Mouse (Mus musculus): ENCODE results near the gene Pnlip. TPM values are rescaled to one million over a fixed set of nuclear protein-coding genes. Genes with fewer than 3 reads are reported as not detected.

The Pnlip gene
- polyA plus RNA-seq, 1 experiment, result not detected

DNA sequence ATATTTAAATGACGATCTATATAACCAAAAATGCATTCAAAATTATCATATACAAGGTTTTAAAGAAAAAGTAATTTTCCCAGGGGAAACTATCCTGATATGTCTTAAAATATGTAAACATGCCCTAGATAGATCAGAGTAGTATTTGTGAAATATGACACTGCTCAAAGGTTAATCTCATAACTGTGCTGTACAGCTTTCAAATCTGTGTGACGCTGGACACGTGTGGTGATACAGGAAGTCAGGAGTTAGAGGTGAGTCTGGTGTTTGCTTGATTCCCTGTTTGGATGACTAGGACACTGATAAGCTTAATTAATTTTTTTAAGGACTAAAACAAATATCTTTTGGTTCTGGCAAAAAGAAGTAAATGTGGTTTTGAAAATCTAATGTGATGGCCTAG lies 43.0 kb downstream of the Pnlip start:
- no peaks in the 10 kb centered on the region for H3K36me3 ChIP-seq (ENCODE audit: control insufficient read depth, insufficient read depth)
- H3ac ChIP-seq (ENCODE audit: control insufficient read depth, insufficient read length, low read depth), result no peak overlapping the region
- H3K4me3 ChIP-seq (ENCODE audit: insufficient read depth, poor library complexity, severe bottlenecking), result no peak overlapping the region

DNA sequence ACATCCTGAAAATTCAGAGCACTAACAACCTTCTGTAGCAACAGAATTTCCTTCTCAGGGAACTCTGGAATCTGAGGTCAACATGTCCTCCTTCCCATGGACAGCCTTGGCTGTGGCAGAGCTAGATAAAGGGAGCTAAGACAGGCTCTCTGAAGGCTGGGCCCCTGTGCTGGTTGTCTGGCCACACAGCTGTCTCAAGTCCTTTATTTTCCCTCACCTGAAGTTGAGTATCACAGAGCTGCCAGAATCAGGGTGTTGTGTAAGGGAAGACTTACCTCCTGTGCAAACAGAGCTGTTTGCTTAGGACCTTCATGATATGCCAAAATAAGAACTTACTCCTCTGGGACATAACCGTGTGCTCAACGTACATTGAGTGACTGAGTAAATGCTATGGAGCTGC lies 43.9 kb downstream of the Pnlip start:
- Histone ChIP-seq H3K79me2 (ENCODE audit: control insufficient read depth, insufficient read depth) (no peaks in the 10 kb centered on the region), H3K27me3 (ENCODE audit: control insufficient read depth, insufficient read depth, insufficient read length) (no peaks in the 10 kb centered on the region), H3K4me3 (ENCODE audit: insufficient read depth, poor library complexity, severe bottlenecking) (no peak overlapping the region), H3K79me3 (ENCODE audit: low read depth) (no peaks in the 10 kb centered on the region), H3ac (ENCODE audit: control insufficient read depth, insufficient read length, low read depth) (no peak overlapping the region), H3K36me3 (ENCODE audit: control insufficient read depth, insufficient read depth) (no peaks in the 10 kb centered on the region)
- no peak for TF ChIP-seq FOSL1 (IDR thresholded peaks at IDR 0.05; ENCODE audit: insufficient read depth, low read length, poor library complexity, severe bottlenecking)
- no peak for TF ChIP-seq CTCF (IDR thresholded peaks at IDR 0.05; ENCODE audit: control insufficient read depth, insufficient read depth, insufficient read length)

More for the DNA sequence above, 43.0 kb downstream of the Pnlip start:
- Histone ChIP-seq H3K79me3 (ENCODE audit: low read depth) (no peaks in the 10 kb centered on the region), H3K79me2 (ENCODE audit: control insufficient read depth, insufficient read depth) (no peaks in the 10 kb centered on the region), H3K27me3 (ENCODE audit: control insufficient read depth, insufficient read depth, insufficient read length) (no peaks in the 10 kb centered on the region)
- TF ChIP-seq CTCF (IDR thresholded peaks at IDR 0.05; ENCODE audit: control insufficient read depth, insufficient read depth, insufficient read length), result no peak
- no peak for TF ChIP-seq CEBPB (IDR thresholded peaks at IDR 0.05; ENCODE audit: low read depth)
- no peak for TF ChIP-seq MYOD1 (IDR thresholded peaks at IDR 0.05; ENCODE audit: control insufficient read depth, insufficient read length, low read depth)
- no peak for TF ChIP-seq MYOG (IDR thresholded peaks at IDR 0.05; ENCODE audit: control insufficient read depth, extremely low read depth, insufficient read length)
- TF ChIP-seq USF1 (IDR thresholded peaks at IDR 0.05; ENCODE audit: low read depth), result no peak
- TF ChIP-seq MAX (IDR thresholded peaks at IDR 0.05), result no peak
- TF ChIP-seq FOSL1 (IDR thresholded peaks at IDR 0.05; ENCODE audit: insufficient read depth, low read length, poor library complexity, severe bottlenecking), result no peak

DNA sequence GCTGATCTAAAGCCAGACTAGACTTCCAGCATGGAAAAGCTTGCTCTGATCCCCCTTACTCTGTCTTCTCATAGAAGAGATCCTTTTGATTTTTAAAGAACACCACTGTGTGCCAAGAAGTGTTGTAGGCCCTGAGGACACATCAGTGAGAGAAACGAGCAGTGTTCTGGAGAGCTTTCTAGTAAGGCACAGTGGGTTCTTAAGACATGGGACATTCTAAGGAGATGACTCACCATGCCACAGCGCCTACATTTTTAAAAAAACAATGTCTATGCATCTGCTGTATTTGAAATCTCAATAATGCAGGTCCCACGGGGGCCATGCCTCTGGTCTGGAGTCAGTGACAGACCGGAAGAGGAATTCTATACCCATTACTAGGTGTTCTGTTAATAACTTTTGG lies 52.3 kb downstream of the Pnlip start:
- Histone ChIP-seq H3K27me3 (ENCODE audit: control insufficient read depth, insufficient read depth, insufficient read length) (no peaks in the 10 kb centered on the region), H3ac (ENCODE audit: control insufficient read depth, insufficient read length, low read depth) (no peak overlapping the region), H3K79me3 (ENCODE audit: low read depth) (no peaks in the 10 kb centered on the region), H3K36me3 (ENCODE audit: control insufficient read depth, insufficient read depth) (no peaks in the 10 kb centered on the region), H3K79me2 (ENCODE audit: control insufficient read depth, insufficient read depth) (no peaks in the 10 kb centered on the region), H3K4me3 (ENCODE audit: insufficient read depth, poor library complexity, severe bottlenecking) (no peak overlapping the region)
- TF ChIP-seq MYOD1 (IDR thresholded peaks at IDR 0.05; ENCODE audit: control insufficient read depth, insufficient read length, low read depth) (no peak), CTCF (IDR thresholded peaks at IDR 0.05; ENCODE audit: control insufficient read depth, insufficient read depth, insufficient read length) (no peak), USF1 (IDR thresholded peaks at IDR 0.05; ENCODE audit: low read depth) (no peak), MYOG (IDR thresholded peaks at IDR 0.05; ENCODE audit: control insufficient read depth, extremely low read depth, insufficient read length) (no peak), MAX (IDR thresholded peaks at IDR 0.05) (no peak), CEBPB (IDR thresholded peaks at IDR 0.05; ENCODE audit: low read depth) (no peak), FOSL1 (IDR thresholded peaks at IDR 0.05; ENCODE audit: insufficient read depth, low read length, poor library complexity, severe bottlenecking) (no peak)

DNA sequence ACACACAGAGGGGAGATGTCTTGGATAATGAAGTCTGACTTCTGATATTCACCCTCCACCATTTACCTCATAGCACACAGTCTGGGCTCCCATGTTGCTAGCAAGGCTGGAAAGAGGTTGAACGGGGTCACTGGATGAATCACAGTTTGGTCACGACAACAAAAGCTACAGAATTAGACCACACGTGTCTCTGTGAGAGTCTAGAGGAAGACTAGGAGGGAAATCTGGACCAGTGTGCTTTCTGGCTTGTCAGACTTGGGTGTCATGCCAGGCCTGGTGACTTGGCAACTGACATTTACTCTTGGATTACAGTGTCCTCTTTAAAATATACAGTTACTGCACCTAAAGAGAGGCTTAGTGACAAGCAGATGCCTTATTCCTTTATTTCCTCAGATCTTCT lies 56.3 kb downstream of the Pnlip start:
- no peak for TF ChIP-seq CEBPB (IDR thresholded peaks at IDR 0.05; ENCODE audit: low read depth)
- TF ChIP-seq MYOG (IDR thresholded peaks at IDR 0.05; ENCODE audit: control insufficient read depth, extremely low read depth, insufficient read length), result no peak
- no peak for TF ChIP-seq MAX (IDR thresholded peaks at IDR 0.05)
- TF ChIP-seq USF1 (IDR thresholded peaks at IDR 0.05; ENCODE audit: low read depth), result peak; percentile 16
- no peak for TF ChIP-seq FOSL1 (IDR thresholded peaks at IDR 0.05; ENCODE audit: insufficient read depth, low read length, poor library complexity, severe bottlenecking)
- no peak for TF ChIP-seq MYOD1 (IDR thresholded peaks at IDR 0.05; ENCODE audit: control insufficient read depth, insufficient read length, low read depth)
- no peak for TF ChIP-seq CTCF (IDR thresholded peaks at IDR 0.05; ENCODE audit: control insufficient read depth, insufficient read depth, insufficient read length)

DNA sequence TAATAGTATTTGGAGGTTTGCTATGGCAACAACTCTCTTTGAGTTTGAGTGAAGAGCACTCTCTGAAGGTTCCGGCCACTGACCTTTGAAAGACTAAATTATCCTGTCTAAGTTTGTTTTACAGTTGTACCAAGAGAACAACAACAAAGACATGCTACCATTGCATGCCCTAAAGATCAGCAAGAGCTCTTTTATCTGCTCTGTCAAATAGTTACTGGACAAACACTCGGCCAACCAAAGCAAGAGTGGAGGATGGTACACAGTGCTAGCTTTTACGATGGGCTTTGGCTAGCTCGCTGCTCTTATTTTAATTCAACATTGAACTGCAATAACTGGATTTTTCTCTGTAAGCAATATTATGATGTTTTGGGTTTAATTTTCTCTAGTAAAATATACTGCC lies 65.6 kb downstream of the Pnlip start:
- no peak overlapping the region for H3ac ChIP-seq (ENCODE audit: control insufficient read depth, insufficient read length, low read depth)
- TF ChIP-seq CTCF (IDR thresholded peaks at IDR 0.05; ENCODE audit: control insufficient read depth, insufficient read depth, insufficient read length) (no peak), MAX (IDR thresholded peaks at IDR 0.05) (no peak), USF1 (IDR thresholded peaks at IDR 0.05; ENCODE audit: low read depth) (no peak), MYOD1 (IDR thresholded peaks at IDR 0.05; ENCODE audit: control insufficient read depth, insufficient read length, low read depth) (no peak), CEBPB (IDR thresholded peaks at IDR 0.05; ENCODE audit: low read depth) (no peak), MYOG (IDR thresholded peaks at IDR 0.05; ENCODE audit: control insufficient read depth, extremely low read depth, insufficient read length) (no peak), FOSL1 (IDR thresholded peaks at IDR 0.05; ENCODE audit: insufficient read depth, low read length, poor library complexity, severe bottlenecking) (no peak)
- H3K79me2 ChIP-seq (ENCODE audit: control insufficient read depth, insufficient read depth), result no peaks in the 10 kb centered on the region
- H3K27me3 ChIP-seq (ENCODE audit: control insufficient read depth, insufficient read depth, insufficient read length), result no peaks in the 10 kb centered on the region
- no peaks in the 10 kb centered on the region for H3K79me3 ChIP-seq (ENCODE audit: low read depth)
- no peak overlapping the region for H3K4me3 ChIP-seq (ENCODE audit: insufficient read depth, poor library complexity, severe bottlenecking)
- H3K36me3 ChIP-seq (ENCODE audit: control insufficient read depth, insufficient read depth), result no peaks in the 10 kb centered on the region

More for the DNA sequence above, 56.3 kb downstream of the Pnlip start:
- Histone ChIP-seq H3K36me3 (ENCODE audit: control insufficient read depth, insufficient read depth) (no peaks in the 10 kb centered on the region), H3K4me3 (ENCODE audit: insufficient read depth, poor library complexity, severe bottlenecking) (no peak overlapping the region), H3K27me3 (ENCODE audit: control insufficient read depth, insufficient read depth, insufficient read length) (no peaks in the 10 kb centered on the region), H3K79me3 (ENCODE audit: low read depth) (no peaks in the 10 kb centered on the region), H3K79me2 (ENCODE audit: control insufficient read depth, insufficient read depth) (no peaks in the 10 kb centered on the region), H3ac (ENCODE audit: control insufficient read depth, insufficient read length, low read depth) (no peak overlapping the region)

DNA sequence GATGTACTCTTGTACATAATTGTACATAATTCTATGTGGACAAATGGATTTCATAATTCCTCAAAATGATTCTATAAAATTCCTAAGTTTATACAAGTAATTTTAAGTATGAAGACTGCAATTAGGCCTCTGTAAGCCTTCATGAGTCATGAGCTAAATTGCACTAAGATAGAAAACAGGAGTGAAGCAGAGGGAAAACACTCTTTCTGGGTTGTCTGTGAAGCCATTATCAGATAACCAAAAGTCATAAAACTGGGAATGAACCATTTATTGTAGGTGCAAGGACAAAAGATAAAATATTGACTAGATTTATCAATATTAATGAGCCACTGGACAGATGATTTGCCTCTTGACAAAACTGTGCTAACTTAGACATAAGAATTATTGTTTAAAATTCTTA lies 68.1 kb downstream of the Pnlip start:
- no peaks in the 10 kb centered on the region for H3K27me3 ChIP-seq (ENCODE audit: control insufficient read depth, insufficient read depth, insufficient read length)

More for the DNA sequence above, 68.1 kb downstream of the Pnlip start:
- no peaks in the 10 kb centered on the region for H3K79me3 ChIP-seq (ENCODE audit: low read depth)
- no peak for TF ChIP-seq CTCF (IDR thresholded peaks at IDR 0.05; ENCODE audit: control insufficient read depth, insufficient read depth, insufficient read length)
- H3K36me3 ChIP-seq (ENCODE audit: control insufficient read depth, insufficient read depth), result no peaks in the 10 kb centered on the region
- H3K79me2 ChIP-seq (ENCODE audit: control insufficient read depth, insufficient read depth), result no peaks in the 10 kb centered on the region
- no peak overlapping the region for H3K4me3 ChIP-seq (ENCODE audit: insufficient read depth, poor library complexity, severe bottlenecking)
- H3ac ChIP-seq (ENCODE audit: control insufficient read depth, insufficient read length, low read depth), result no peak overlapping the region
